ENCODE assay signal across 9 mouse cellular contexts in the genomic region with DNA sequence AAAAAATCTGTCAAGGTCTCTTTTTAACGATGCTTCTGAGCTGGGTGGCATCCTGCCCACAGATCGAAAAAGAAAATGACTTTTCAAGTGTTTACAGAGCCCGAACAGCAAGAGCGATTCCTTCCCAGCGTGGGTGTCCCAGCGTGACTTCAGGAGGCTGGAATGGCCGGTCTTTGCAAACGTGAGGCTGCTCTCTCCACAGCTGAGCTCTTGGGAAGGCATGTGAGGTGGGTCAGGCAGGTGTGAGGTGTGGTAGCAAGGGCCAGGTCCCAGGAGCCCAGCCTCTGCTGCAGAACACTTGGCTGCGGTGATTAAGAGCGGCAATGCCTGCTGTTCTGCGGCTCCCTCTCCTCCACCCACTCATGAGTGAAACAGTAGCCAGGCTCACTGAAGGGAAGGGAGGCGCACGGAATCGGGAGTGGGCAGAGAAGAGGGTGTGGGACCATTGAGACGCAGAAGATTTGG.
A peak's percentile ranks its signal among the peaks of the same experiment; 100 is the strongest.
DNase-seq lines count a peak whose midpoint lies in the region; ATAC-seq and TF ChIP-seq lines count a peak whose summit lies in the region.
"Had no signal": no experiment of that assay in that cellular context is flagged by ENCODE, and none has a peak within 500 bp of the region (broad histone marks: within the 10 kb centered on the region; RNA-seq: fewer than 3 reads in every experiment).

No protein-coding gene starts in this region.

- TF ChIP-seq CTCF in lung, adult 2 months (IDR thresholded peaks at IDR 0.05; ENCODE audit: insufficient read depth, low read length): no peak
- TF ChIP-seq CTCF in intestine, postnatal 0 days (IDR thresholded peaks at IDR 0.05; ENCODE audit: low read depth): no peak

- H3K4me2 ChIP-seq in lung, embryonic 16.5 days (ENCODE audit: low read depth, low read length): peak overlapping the region; percentile 23
- H3K4me2 ChIP-seq in intestine, postnatal 0 days (replicated peaks; ENCODE audit: low read depth): peak overlapping the region; percentile 10; the same call in 1 of the 2 replicates
- peak overlapping the region; percentile 22 for H3K4me2 ChIP-seq in stomach, embryonic 16.5 days (ENCODE audit: low read depth, low read length)
- H3K4me2 ChIP-seq: heart, embryonic 13.5 days had no signal

- H3K36me3 ChIP-seq in lung, embryonic 16.5 days (ENCODE audit: control insufficient read depth, insufficient read depth, low read length): no peaks in the 10 kb centered on the region
- peaks cover 7% of the 10 kb centered on the region; the same call in 1 of the 2 replicates for H3K36me3 ChIP-seq in intestine, postnatal 0 days (ENCODE audit: control insufficient read depth, insufficient read depth)
- H3K36me3 ChIP-seq in stomach, embryonic 16.5 days (ENCODE audit: control insufficient read depth, insufficient read depth, low read length): no peaks in the 10 kb centered on the region
- H3K36me3 ChIP-seq: heart, embryonic 13.5 days had no signal

- ATAC-seq in lung, embryonic 16.5 days (ENCODE audit: low read depth): peak; percentile 73
- no peak for ATAC-seq in intestine, postnatal 0 days
- no peak for ATAC-seq in stomach, embryonic 16.5 days (ENCODE audit: insufficient read depth, low FRiP score)

- no peaks in the 10 kb centered on the region for H3K4me1 ChIP-seq in lung, embryonic 16.5 days (replicated peaks; ENCODE audit: control insufficient read depth, insufficient read depth, low read length)
- H3K4me1 ChIP-seq in lung, adult 2 months (ENCODE audit: control insufficient read depth, insufficient read depth, low read length): no peaks in the 10 kb centered on the region; the same call in 1 of the 2 replicates
- no peaks in the 10 kb centered on the region for H3K4me1 ChIP-seq in intestine, postnatal 0 days (replicated peaks; ENCODE audit: control insufficient read depth, insufficient read depth, low read length)
- peaks cover 12% of the 10 kb centered on the region for H3K4me1 ChIP-seq in stomach, embryonic 16.5 days (ENCODE audit: control insufficient read depth, insufficient read depth, low read length)
- H3K4me1 ChIP-seq: heart, embryonic 13.5 days had no signal

- no peak overlapping the region for H3K4me3 ChIP-seq in lung, embryonic 16.5 days (ENCODE audit: low read length)
- H3K4me3 ChIP-seq in lung, adult 2 months (replicated peaks; ENCODE audit: extremely low read depth, low read depth, low read length): no peak overlapping the region
- no peak overlapping the region for H3K4me3 ChIP-seq in intestine, postnatal 0 days (ENCODE audit: low read depth, low read length)
- 0 out of 2 replicates have a peak overlapping the region, but pooled peaks have one; percentile 1 for H3K4me3 ChIP-seq in stomach, embryonic 16.5 days (replicated peaks; ENCODE audit: low read length)
- H3K4me3 ChIP-seq: heart, embryonic 13.5 days had no signal

- DNase-seq in lung, adult 2 months: no peak
- peak; percentile 75 to 92 for DNase-seq in left cerebral cortex, postnatal 14 days (ENCODE audit: low spot score in 2 of 2)
- no peak for DNase-seq in gastrocnemius, adult 8-10 months (ENCODE audit: low spot score in 2 of 2)
- no peak for DNase-seq in urinary bladder, adult 2 months (ENCODE audit: low spot score)
- no peak for DNase-seq in adrenal gland, adult (ENCODE audit: inconsistent age in 2 of 2, low spot score in 1 of 2)

- H3K9ac ChIP-seq in lung, embryonic 16.5 days (ENCODE audit: low read length): no peak overlapping the region
- H3K9ac ChIP-seq in intestine, postnatal 0 days (ENCODE audit: low read depth, low read length): no peak overlapping the region
- H3K9ac ChIP-seq in stomach, embryonic 16.5 days (ENCODE audit: low read length): no peak overlapping the region
- H3K9ac ChIP-seq: heart, embryonic 13.5 days had no signal

- intact Hi-C loops in left cerebral cortex, postnatal 14 days (cut with DNase I): no loop called here

- H3K9me3 ChIP-seq in lung, embryonic 16.5 days (ENCODE audit: control insufficient read depth, low read length): 0 out of 2 replicates have a peak, but pooled peaks cover 1% of the 10 kb centered on the region
- H3K9me3 ChIP-seq in intestine, postnatal 0 days (ENCODE audit: control insufficient read depth): no peaks in the 10 kb centered on the region
- H3K9me3 ChIP-seq in stomach, embryonic 16.5 days (replicated peaks; ENCODE audit: control insufficient read depth, low read length): 0 out of 2 replicates have a peak, but pooled peaks cover under 1% of the 10 kb centered on the region
- H3K9me3 ChIP-seq: heart, embryonic 13.5 days had no signal

- TF ChIP-seq POLR2A in lung, adult 2 months (IDR thresholded peaks at IDR 0.05; ENCODE audit: borderline replicate concordance, extremely low read depth, low read depth, low read length): no peak

- H3K27me3 ChIP-seq in lung, embryonic 16.5 days (ENCODE audit: control insufficient read depth, insufficient read depth, low read depth, low read length): no peaks in the 10 kb centered on the region
- H3K27me3 ChIP-seq in intestine, postnatal 0 days (replicated peaks; ENCODE audit: control insufficient read depth, insufficient read depth, low read length): no peaks in the 10 kb centered on the region
- H3K27me3 ChIP-seq in stomach, embryonic 16.5 days (ENCODE audit: control insufficient read depth, insufficient read depth, low read length): no peaks in the 10 kb centered on the region

- WGBS in lung, embryonic 16.5 days: 33% methylated on average over 14 of the region's 15 CpGs
- 40% methylated on average over 15 of the region's 15 CpGs for WGBS in lung, adult 2 months
- WGBS in intestine, postnatal 0 days: 69% methylated on average over 15 of the region's 15 CpGs
- 48% methylated on average over 15 of the region's 15 CpGs for WGBS in stomach, embryonic 16.5 days

- peak overlapping the region; percentile 17; the same call in 1 of the 2 replicates for H3K27ac ChIP-seq in lung, embryonic 16.5 days (ENCODE audit: low read length)
- no peak overlapping the region for H3K27ac ChIP-seq in intestine, postnatal 0 days (ENCODE audit: low read depth, low read length)
- no peak overlapping the region for H3K27ac ChIP-seq in stomach, embryonic 16.5 days (ENCODE audit: low read length)
- H3K27ac ChIP-seq: heart, embryonic 13.5 days had no signal

Comparison
In these comparisons a context has a peak if more than half of its experiments do, and no peak if none do; other contexts are left out.
1. DNase-seq: peak in left cerebral cortex, postnatal 14 days (2 of 2); none in lung, adult 2 months (single experiment), gastrocnemius, adult 8-10 months (0 of 2), urinary bladder, adult 2 months (single experiment) and adrenal gland, adult (0 of 2).
2. Peak in every context shown above with its lines, with median percentiles within 50 percentile points of each other: H3K4me2 ChIP-seq.